Mouse (Mus musculus): ENCODE data around the gene Bloc1s3. TPM values are rescaled to one million over a fixed set of nuclear protein-coding genes. Genes with fewer than 3 reads are reported as not detected.
A peak's percentile ranks its signal among the peaks of the same experiment; 100 is the strongest.

The Bloc1s3 gene
- polyA plus RNA-seq, 1 experiment from 2014 or later = 0.72 TPM

DNA sequence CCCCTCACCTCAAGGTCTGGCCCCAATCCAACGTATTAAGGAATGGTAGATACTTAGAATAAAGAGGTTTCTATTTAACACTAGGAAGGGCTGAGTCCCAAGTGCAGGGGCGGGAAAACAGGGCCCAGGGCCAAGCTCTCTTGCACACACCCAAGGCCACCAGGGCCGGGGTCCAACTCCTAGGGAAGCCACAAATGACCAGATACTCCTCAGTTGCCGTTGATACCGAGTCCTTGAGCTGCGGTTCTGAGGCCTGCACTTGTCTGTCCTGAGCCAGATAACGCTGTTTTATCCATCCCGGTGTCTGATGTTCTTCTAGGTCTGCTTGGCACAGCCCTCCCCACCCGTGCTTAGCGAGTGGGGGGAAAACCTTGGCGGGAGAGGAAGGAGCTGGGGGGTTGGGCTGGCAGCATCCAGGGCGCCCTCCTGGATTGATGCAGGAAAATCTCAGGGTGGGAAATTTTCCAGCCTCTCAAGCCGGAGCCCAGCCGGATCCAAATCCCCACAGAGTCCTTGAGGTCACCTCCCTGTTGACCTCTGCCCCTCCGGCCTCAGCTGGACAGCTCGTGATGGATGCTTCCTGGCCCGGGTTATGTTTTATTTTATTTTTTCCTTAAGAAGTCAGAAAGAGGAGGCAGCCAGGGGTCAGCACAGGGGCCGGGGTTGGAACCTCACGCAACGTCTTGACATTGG is 12.5 kb downstream of the Bloc1s3 start:
- Histone ChIP-seq H3K9ac (ENCODE audit: low read depth, low read length) (no peak overlapping the region), H3K4me2 (ENCODE audit: low read depth, low read length) (no peak overlapping the region), H3K27ac (ENCODE audit: low read length) (no peak overlapping the region), H3K27me3 (ENCODE audit: control insufficient read depth, insufficient read depth, low read depth, low read length) (peaks cover 7% of the 10 kb centered on the region), H3K4me1 (ENCODE audit: control insufficient read depth, low read depth, low read length) (no peaks in the 10 kb centered on the region; the same call in none of the 2 replicates), H3K4me3 (ENCODE audit: low read depth, low read length) (no peak overlapping the region), H3K9me3 (replicated peaks; ENCODE audit: control insufficient read depth, low read length) (no peaks in the 10 kb centered on the region), H3K36me3 (ENCODE audit: control insufficient read depth, insufficient read depth) (no peaks in the 10 kb centered on the region)
- ATAC-seq (ENCODE audit: low read depth) = peak; percentile 22; the same call in 1 of the 2 replicates
- 52% methylated on average over 20 of the region's 20 CpGs for WGBS (ENCODE audit: insufficient replicate concordance)

GRCm38 (mm10) chr7:19494751-19495474 is 13.3 kb downstream of the Bloc1s3 start:
- WGBS (ENCODE audit: insufficient replicate concordance) = 76% methylated on average over 25 of the region's 25 CpGs
- ATAC-seq (ENCODE audit: low read depth) = no peak
- H3K27me3 ChIP-seq (ENCODE audit: control insufficient read depth, insufficient read depth, low read depth, low read length) = peaks cover 8% of the 10 kb centered on the region
- no peak overlapping the region for H3K4me2 ChIP-seq (ENCODE audit: low read depth, low read length)
- no peaks in the 10 kb centered on the region for H3K9me3 ChIP-seq (replicated peaks; ENCODE audit: control insufficient read depth, low read length)
- H3K4me1 ChIP-seq (ENCODE audit: control insufficient read depth, low read depth, low read length) = no peaks in the 10 kb centered on the region; the same call in none of the 2 replicates
- H3K27ac ChIP-seq (ENCODE audit: low read length) = no peak overlapping the region
- no peaks in the 10 kb centered on the region for H3K36me3 ChIP-seq (ENCODE audit: control insufficient read depth, insufficient read depth)
- H3K9ac ChIP-seq (ENCODE audit: low read depth, low read length) = no peak overlapping the region
- no peak overlapping the region for H3K4me3 ChIP-seq (ENCODE audit: low read depth, low read length)

- 0 out of 2 replicates have a peak, but pooled peaks have one; percentile 20 for ATAC-seq (ENCODE audit: low read depth)
- no peak overlapping the region for H3K27ac ChIP-seq (ENCODE audit: low read length)
- H3K36me3 ChIP-seq (ENCODE audit: control insufficient read depth, insufficient read depth) = no peaks in the 10 kb centered on the region
- H3K9ac ChIP-seq (ENCODE audit: low read depth, low read length) = no peak overlapping the region
- no peaks in the 10 kb centered on the region for H3K9me3 ChIP-seq (replicated peaks; ENCODE audit: control insufficient read depth, low read length)
- no peak overlapping the region for H3K4me3 ChIP-seq (ENCODE audit: low read depth, low read length)
- H3K27me3 ChIP-seq (ENCODE audit: control insufficient read depth, insufficient read depth, low read depth, low read length) = peaks cover 15% of the 10 kb centered on the region
- 13% methylated on average over 26 of the region's 26 CpGs for WGBS (ENCODE audit: insufficient replicate concordance)
- peak overlapping the region; percentile 24; the same call in 1 of the 2 replicates for H3K4me2 ChIP-seq (ENCODE audit: low read depth, low read length)
- no peaks in the 10 kb centered on the region; the same call in none of the 2 replicates for H3K4me1 ChIP-seq (ENCODE audit: control insufficient read depth, low read depth, low read length)
Measured at GRCm38 (mm10) chr7:19491731-19492130, 16.4 kb downstream of the Bloc1s3 start.

DNA sequence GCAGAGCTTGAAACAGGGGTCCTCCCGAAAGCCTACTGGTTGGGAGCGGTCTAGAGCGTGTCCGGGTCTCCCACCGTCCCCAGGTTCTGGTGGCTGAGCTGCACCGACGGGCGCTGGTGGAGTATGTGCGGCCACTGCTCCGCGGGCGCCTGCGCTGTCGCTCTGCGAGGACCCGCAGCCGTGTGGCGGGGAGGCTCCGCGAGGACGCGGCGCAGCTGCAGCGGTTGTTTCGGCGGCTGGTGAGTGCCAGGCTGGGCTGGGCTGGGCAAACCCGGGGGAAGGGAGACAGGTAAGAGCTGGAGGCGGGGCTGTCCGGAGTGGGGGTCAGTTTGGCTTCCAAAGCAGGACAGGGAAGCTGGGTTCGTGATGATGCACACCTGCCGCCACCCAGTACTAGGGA is 18.6 kb downstream of the Bloc1s3 start:
- no peak overlapping the region for H3K4me3 ChIP-seq (ENCODE audit: low read depth, low read length)
- WGBS (ENCODE audit: insufficient replicate concordance) = 74% methylated on average over 27 of the region's 31 CpGs
- no peak for ATAC-seq (ENCODE audit: low read depth)
- H3K36me3 ChIP-seq (ENCODE audit: control insufficient read depth, insufficient read depth) = no peaks in the 10 kb centered on the region
- H3K9ac ChIP-seq (ENCODE audit: low read depth, low read length) = no peak overlapping the region
- peaks cover 15% of the 10 kb centered on the region for H3K27me3 ChIP-seq (ENCODE audit: control insufficient read depth, insufficient read depth, low read depth, low read length)
- H3K4me1 ChIP-seq (ENCODE audit: control insufficient read depth, low read depth, low read length) = no peaks in the 10 kb centered on the region; the same call in none of the 2 replicates
- H3K9me3 ChIP-seq (replicated peaks; ENCODE audit: control insufficient read depth, low read length) = no peaks in the 10 kb centered on the region
- no peak overlapping the region for H3K4me2 ChIP-seq (ENCODE audit: low read depth, low read length)
- no peak overlapping the region for H3K27ac ChIP-seq (ENCODE audit: low read length)

DNA sequence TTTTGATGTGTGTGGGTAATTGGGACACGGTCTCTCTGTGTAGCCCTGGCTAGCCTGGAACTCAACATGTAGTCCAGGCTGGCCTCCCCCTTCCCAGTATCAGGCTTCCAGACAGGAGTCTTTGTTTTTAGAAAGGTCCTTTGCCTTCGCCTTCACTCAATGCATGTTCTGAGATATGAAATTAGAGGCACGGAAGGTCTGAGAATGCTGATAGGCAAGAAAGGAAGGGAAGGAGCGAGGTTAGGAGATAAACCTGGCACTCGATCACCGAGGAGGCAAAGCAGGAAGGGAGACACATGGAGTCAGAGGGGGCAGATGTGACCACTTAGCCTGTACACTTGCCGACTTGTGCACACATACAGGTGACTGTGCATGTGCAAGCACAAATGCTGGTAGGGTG is 21.6 kb downstream of the Bloc1s3 start:
- Histone ChIP-seq H3K4me2 (ENCODE audit: low read depth, low read length) (no peak overlapping the region), H3K27ac (ENCODE audit: low read length) (no peak overlapping the region), H3K4me3 (ENCODE audit: low read depth, low read length) (no peak overlapping the region), H3K36me3 (ENCODE audit: control insufficient read depth, insufficient read depth) (no peaks in the 10 kb centered on the region), H3K27me3 (ENCODE audit: control insufficient read depth, insufficient read depth, low read depth, low read length) (peaks cover 12% of the 10 kb centered on the region), H3K9ac (ENCODE audit: low read depth, low read length) (no peak overlapping the region), H3K9me3 (replicated peaks; ENCODE audit: control insufficient read depth, low read length) (no peaks in the 10 kb centered on the region), H3K4me1 (ENCODE audit: control insufficient read depth, low read depth, low read length) (no peaks in the 10 kb centered on the region; the same call in 1 of the 2 replicates)
- 35% methylated on average over 7 of the region's 7 CpGs for WGBS (ENCODE audit: insufficient replicate concordance)
- ATAC-seq (ENCODE audit: low read depth) = no peak

- Histone ChIP-seq H3K9me3 (replicated peaks; ENCODE audit: control insufficient read depth, low read length) (no peaks in the 10 kb centered on the region), H3K4me1 (ENCODE audit: control insufficient read depth, low read depth, low read length) (no peaks in the 10 kb centered on the region), H3K27ac (ENCODE audit: low read length) (no peak overlapping the region), H3K4me3 (ENCODE audit: low read depth, low read length) (no peak overlapping the region), H3K4me2 (ENCODE audit: low read depth, low read length) (no peak overlapping the region), H3K9ac (ENCODE audit: low read depth, low read length) (no peak overlapping the region), H3K36me3 (ENCODE audit: control insufficient read depth, insufficient read depth) (no peaks in the 10 kb centered on the region), H3K27me3 (ENCODE audit: control insufficient read depth, insufficient read depth, low read depth, low read length) (peaks cover 8% of the 10 kb centered on the region)
- WGBS (ENCODE audit: insufficient replicate concordance) = 56% methylated on average over 1 of the region's 1 CpGs
- ATAC-seq (ENCODE audit: low read depth) = no peak
Measured at GRCm38 (mm10) chr7:19485488-19485887, 22.7 kb downstream of the Bloc1s3 start.

DNA sequence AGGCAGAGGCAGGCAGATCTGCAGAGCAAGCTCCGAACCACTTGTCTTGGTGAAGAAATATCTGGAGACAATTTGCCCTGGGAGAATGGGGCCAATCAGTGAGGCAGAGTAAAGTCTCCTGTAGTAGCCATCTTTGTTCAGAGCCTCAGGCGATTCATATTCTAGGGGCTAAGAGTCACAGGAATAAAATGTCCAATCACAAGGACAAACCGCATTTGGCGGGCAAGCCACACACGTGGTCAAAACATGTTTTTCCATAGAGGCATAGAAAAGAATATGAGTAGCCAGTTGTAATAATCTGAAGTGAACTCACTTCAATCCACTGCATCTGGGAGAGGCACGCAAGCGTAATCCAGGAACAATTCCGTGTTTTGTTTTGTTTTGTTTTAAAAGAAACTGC is 24.9 kb downstream of the Bloc1s3 start:
- ATAC-seq (ENCODE audit: low read depth) = no peak
- H3K27ac ChIP-seq (ENCODE audit: low read length) = no peak overlapping the region
- WGBS (ENCODE audit: insufficient replicate concordance) = 75% methylated on average over 8 of the region's 8 CpGs
- no peaks in the 10 kb centered on the region for H3K27me3 ChIP-seq (ENCODE audit: control insufficient read depth, insufficient read depth, low read depth, low read length)
- H3K9me3 ChIP-seq (replicated peaks; ENCODE audit: control insufficient read depth, low read length) = no peaks in the 10 kb centered on the region
- no peak overlapping the region for H3K4me2 ChIP-seq (ENCODE audit: low read depth, low read length)
- H3K36me3 ChIP-seq (ENCODE audit: control insufficient read depth, insufficient read depth) = no peaks in the 10 kb centered on the region
- no peak overlapping the region for H3K4me3 ChIP-seq (ENCODE audit: low read depth, low read length)
- H3K9ac ChIP-seq (ENCODE audit: low read depth, low read length) = no peak overlapping the region
- H3K4me1 ChIP-seq (ENCODE audit: control insufficient read depth, low read depth, low read length) = no peaks in the 10 kb centered on the region

GRCm38 (mm10) chr7:19477624-19478384 is 30.4 kb downstream of the Bloc1s3 start:
- no peak overlapping the region for H3K4me2 ChIP-seq (ENCODE audit: low read depth, low read length)
- WGBS (ENCODE audit: insufficient replicate concordance) = 27% methylated on average over 14 of the region's 14 CpGs
- H3K9me3 ChIP-seq (replicated peaks; ENCODE audit: control insufficient read depth, low read length) = no peaks in the 10 kb centered on the region
- H3K4me1 ChIP-seq (ENCODE audit: control insufficient read depth, low read depth, low read length) = peaks cover 3% of the 10 kb centered on the region; the same call in 1 of the 2 replicates
- H3K36me3 ChIP-seq (ENCODE audit: control insufficient read depth, insufficient read depth) = no peaks in the 10 kb centered on the region
- no peak overlapping the region for H3K27ac ChIP-seq (ENCODE audit: low read length)
- no peak overlapping the region for H3K4me3 ChIP-seq (ENCODE audit: low read depth, low read length)
- no peak for ATAC-seq (ENCODE audit: low read depth)
- H3K9ac ChIP-seq (ENCODE audit: low read depth, low read length) = no peak overlapping the region
- H3K27me3 ChIP-seq (ENCODE audit: control insufficient read depth, insufficient read depth, low read depth, low read length) = peaks cover 27% of the 10 kb centered on the region

All from liver, embryonic 16.5 days (tissue).